Mouse (Mus musculus) brain, embryonic 14.5 days (tissue): ENCODE measurements around the gene Tulp4.

Source experiments
- CTCF ChIP-seq: fragments of 200-500 bp; IDR thresholded peaks from 2 replicates; pipeline ENCODE4 v1.5.1; 2012; ENCODE audit warnings: inconsistent platforms, mild to moderate bottlenecking, moderate library complexity, borderline replicate concordance; ENCODE audit not compliant: insufficient read depth, insufficient read length; ENCODE audit errors: extremely low read depth
- POLR2A ChIP-seq: fragments of 200-500 bp; IDR thresholded peaks from 2 replicates; pipeline ENCODE4 v1.6.1; 2012; ENCODE audit warnings: mild to moderate bottlenecking, inconsistent platforms, borderline replicate concordance; ENCODE audit not compliant: poor library complexity, insufficient read depth, insufficient read length, severe bottlenecking; ENCODE audit errors: extremely low read depth

GRCm38 (mm10) chr17:6106361-6107014 lies at the start of gene Tulp4:
- TF ChIP-seq CTCF (no peak), POLR2A (peak; percentile 78)
